Mouse (Mus musculus) embryonic facial prominence, embryonic 13.5 days (tissue): ENCODE data around the gene Gpank1. TPM values are rescaled to one million over a fixed set of nuclear protein-coding genes. Genes with fewer than 3 reads are reported as not detected.

ENCODE experiments used
- ATAC-seq: fragments of 200-750 bp; cut with Nextera tagmentation; 2 replicates; pipeline ENCODE4 v1.8.0; 2017; ENCODE audit warnings: low read depth; ENCODE audit not compliant: insufficient number of reproducible peaks, insufficient read depth, low FRiP score, low TSS enrichment
- H3K27ac ChIP-seq: fragments of 300-500 bp; sonication (generic); 2 replicates; pipeline ENCODE4 v1.5.1; 2015; ENCODE audit warnings: moderate library complexity, mild to moderate bottlenecking, inconsistent platforms
- H3K27me3 ChIP-seq: fragments of 300-500 bp; sonication (generic); 2 replicates; pipeline ENCODE4 v1.6.1; 2015; ENCODE audit warnings: mild to moderate bottlenecking, inconsistent platforms
- H3K36me3 ChIP-seq: fragments of 300-500 bp; sonication (generic); 2 replicates; pipeline ENCODE4 v1.6.1; 2015; ENCODE audit warnings: mild to moderate bottlenecking, inconsistent platforms
- H3K4me1 ChIP-seq: fragments of 300-500 bp; sonication (generic); 2 replicates; pipeline ENCODE4 v1.6.1; 2015; ENCODE audit warnings: inconsistent platforms
- H3K4me2 ChIP-seq: fragments of 300-500 bp; sonication (generic); 2 replicates; pipeline ENCODE4 v1.6.1; 2015; ENCODE audit warnings: moderate library complexity, mild to moderate bottlenecking, inconsistent platforms
- H3K4me3 ChIP-seq: fragments of 300-500 bp; sonication (generic); 2 replicates; pipeline ENCODE4 v1.5.1; 2015; ENCODE audit warnings: mild to moderate bottlenecking, inconsistent platforms
- H3K9ac ChIP-seq: fragments of 300-500 bp; sonication (generic); 2 replicates; pipeline ENCODE4 v1.6.1; 2015; ENCODE audit warnings: mild to moderate bottlenecking, inconsistent platforms
- H3K9me3 ChIP-seq: fragments of 300-500 bp; sonication (generic); 2 replicates; pipeline ENCODE4 v1.6.1; 2016; ENCODE audit warnings: inconsistent platforms
- WGBS: fragments of 180-500 bp; shearing (Covaris S2); methylation state at CpG from one replicate; pipeline ENCODE4 v1.1.7; 2015; ENCODE audit warnings: mixed read lengths; 5-methylcytosine and 5-hydroxymethylcytosine counted together
- polyA plus RNA-seq: library from polyadenylated mRNA; unstranded; fragments of >200 nt; fragmentation: Nextera tagmentation; extraction: Ambion mirVana; gene quantifications from 2 replicates; pipeline ENCODE4 v1.2.1, GENCODE M21; 2015

The Gpank1 gene
- polyA plus RNA-seq, 1 experiment from 2014 or later, result 21.1 TPM

DNA sequence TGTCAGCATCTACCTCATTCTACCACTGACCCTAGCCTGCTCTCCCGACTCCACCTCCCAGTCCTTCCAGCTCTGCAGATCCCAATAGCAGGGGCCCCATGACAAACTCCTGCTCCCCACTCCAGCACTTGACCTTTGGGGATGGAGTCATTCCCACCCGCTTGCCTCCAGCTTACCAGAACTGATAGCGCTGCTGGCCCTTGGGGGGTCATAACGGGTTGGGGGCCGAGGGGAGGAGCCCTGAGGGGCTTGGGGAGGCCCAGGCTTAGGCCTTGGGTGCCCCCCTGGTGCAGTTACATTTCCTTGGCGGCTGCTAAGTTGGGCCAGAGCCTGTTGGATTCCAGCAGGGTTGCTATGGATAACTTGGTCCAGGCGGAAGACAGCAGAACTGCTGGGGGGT is 33.4 kb downstream of the Gpank1 start:
- H3K9ac ChIP-seq, result peak overlapping the region; percentile 63
- peak overlapping the region; percentile 77 for H3K27ac ChIP-seq
- H3K4me3 ChIP-seq, result no peak overlapping the region
- 73% methylated on average over 7 of the region's 7 CpGs for WGBS
- no peaks in the 10 kb centered on the region for H3K27me3 ChIP-seq
- peak overlapping the region; percentile 5; the same call in 1 of the 2 replicates for H3K4me2 ChIP-seq
- H3K36me3 ChIP-seq, result peaks cover 98% of the 10 kb centered on the region
- H3K4me1 ChIP-seq, result peaks cover 23% of the 10 kb centered on the region
- H3K9me3 ChIP-seq, result no peaks in the 10 kb centered on the region
- no peak for ATAC-seq

DNA sequence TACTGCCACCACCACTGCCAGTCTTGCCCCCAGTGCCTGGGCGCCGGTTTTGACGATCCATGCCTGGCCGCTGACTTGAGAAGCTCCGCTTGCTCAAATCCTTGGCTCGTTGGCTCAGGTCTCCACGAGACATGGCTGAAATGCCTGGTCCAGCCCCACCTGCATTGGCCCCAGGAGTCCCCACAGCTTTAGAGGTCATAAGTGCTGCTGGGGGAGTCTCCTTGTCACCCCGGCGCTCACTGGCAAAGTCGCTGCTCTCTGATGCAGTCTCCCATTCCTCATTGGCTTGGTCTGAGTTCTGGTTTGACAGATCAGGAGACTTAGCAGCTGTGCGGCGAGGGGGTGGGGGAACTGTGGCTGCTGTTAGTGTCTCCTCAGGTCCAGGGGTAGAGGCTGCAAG is 34.2 kb downstream of the Gpank1 start:
- WGBS, result 90% methylated on average over 12 of the region's 12 CpGs
- no peak for ATAC-seq
- Histone ChIP-seq H3K9ac (no peak overlapping the region), H3K27me3 (no peaks in the 10 kb centered on the region), H3K4me1 (peaks cover 23% of the 10 kb centered on the region), H3K36me3 (peaks cover 98% of the 10 kb centered on the region), H3K27ac (peak overlapping the region; percentile 77; the same call in 1 of the 2 replicates), H3K4me3 (no peak overlapping the region), H3K9me3 (no peaks in the 10 kb centered on the region), H3K4me2 (no peak overlapping the region)

GRCm38 (mm10) chr17:35156461-35157200 is 35.4 kb downstream of the Gpank1 start:
- WGBS, result 89% methylated on average over 33 of the region's 33 CpGs
- Histone ChIP-seq H3K27ac (no peak overlapping the region), H3K4me3 (no peak overlapping the region), H3K9ac (0 out of 2 replicates have a peak overlapping the region, but pooled peaks have one; percentile 36), H3K36me3 (peaks cover 100% of the 10 kb centered on the region), H3K4me1 (peaks cover 24% of the 10 kb centered on the region), H3K9me3 (no peaks in the 10 kb centered on the region), H3K27me3 (no peaks in the 10 kb centered on the region), H3K4me2 (no peak overlapping the region)
- no peak for ATAC-seq

- no peak for ATAC-seq
- WGBS, result 92% methylated on average over 8 of the region's 8 CpGs
- Histone ChIP-seq H3K4me3 (no peak overlapping the region), H3K4me2 (no peak overlapping the region), H3K27me3 (no peaks in the 10 kb centered on the region), H3K4me1 (peaks cover 31% of the 10 kb centered on the region), H3K9ac (no peak overlapping the region), H3K27ac (no peak overlapping the region), H3K9me3 (no peaks in the 10 kb centered on the region), H3K36me3 (peaks cover 100% of the 10 kb centered on the region)
Observed at GRCm38 (mm10) chr17:35157254-35157653, 36.0 kb downstream of the Gpank1 start.

GRCm38 (mm10) chr17:35157661-35158175 is 36.5 kb downstream of the Gpank1 start:
- H3K9me3 ChIP-seq, result no peaks in the 10 kb centered on the region
- H3K9ac ChIP-seq, result no peak overlapping the region
- H3K27me3 ChIP-seq, result no peaks in the 10 kb centered on the region
- ATAC-seq, result no peak
- peaks cover 35% of the 10 kb centered on the region for H3K4me1 ChIP-seq
- WGBS, result 90% methylated on average over 8 of the region's 8 CpGs
- no peak overlapping the region for H3K4me3 ChIP-seq
- H3K27ac ChIP-seq, result no peak overlapping the region
- peaks cover 100% of the 10 kb centered on the region for H3K36me3 ChIP-seq
- H3K4me2 ChIP-seq, result no peak overlapping the region

DNA sequence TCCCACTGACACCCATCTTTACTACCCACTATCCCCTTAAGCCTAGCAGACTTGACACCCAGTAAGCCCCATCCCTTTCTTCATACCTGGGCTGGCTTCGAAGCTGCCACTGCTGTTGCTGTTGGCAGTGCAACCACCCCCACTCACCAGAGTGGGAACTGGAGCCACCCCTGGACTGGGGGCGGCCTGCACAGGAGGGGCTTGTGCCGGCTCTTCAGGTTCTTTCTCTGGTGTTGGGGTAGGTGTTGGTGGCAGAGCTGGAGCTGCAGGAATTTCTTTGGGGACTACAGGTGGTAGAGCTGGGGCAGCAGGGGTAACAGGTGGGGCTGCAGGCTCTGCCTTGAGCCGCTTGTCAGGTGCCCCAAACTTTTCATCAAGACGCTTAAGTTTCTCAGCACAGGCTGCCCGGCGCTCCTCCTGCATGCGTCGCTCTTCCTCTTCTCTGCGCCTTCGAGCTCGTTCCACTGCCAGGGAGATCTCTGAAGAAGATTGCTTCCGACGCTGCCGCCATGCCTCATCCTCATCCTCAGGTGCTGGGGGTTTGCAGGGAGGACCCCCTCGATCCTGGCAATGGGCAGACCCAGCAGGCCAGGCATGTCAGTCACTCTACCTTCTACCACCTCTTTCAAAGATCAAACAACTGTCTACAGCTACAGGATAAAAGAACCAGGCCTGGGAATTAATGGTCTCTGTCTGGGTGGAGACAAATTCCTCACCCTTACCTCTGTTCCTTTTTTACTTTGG is 37.8 kb downstream of the Gpank1 start:
- no peak overlapping the region for H3K4me2 ChIP-seq
- no peak overlapping the region for H3K9ac ChIP-seq
- H3K4me1 ChIP-seq, result peaks cover 36% of the 10 kb centered on the region
- no peak overlapping the region for H3K4me3 ChIP-seq
- ATAC-seq, result no peak
- no peak overlapping the region for H3K27ac ChIP-seq
- H3K36me3 ChIP-seq, result peaks cover 90% of the 10 kb centered on the region
- H3K9me3 ChIP-seq, result no peaks in the 10 kb centered on the region
- H3K27me3 ChIP-seq, result no peaks in the 10 kb centered on the region
- 91% methylated on average over 16 of the region's 16 CpGs for WGBS

DNA sequence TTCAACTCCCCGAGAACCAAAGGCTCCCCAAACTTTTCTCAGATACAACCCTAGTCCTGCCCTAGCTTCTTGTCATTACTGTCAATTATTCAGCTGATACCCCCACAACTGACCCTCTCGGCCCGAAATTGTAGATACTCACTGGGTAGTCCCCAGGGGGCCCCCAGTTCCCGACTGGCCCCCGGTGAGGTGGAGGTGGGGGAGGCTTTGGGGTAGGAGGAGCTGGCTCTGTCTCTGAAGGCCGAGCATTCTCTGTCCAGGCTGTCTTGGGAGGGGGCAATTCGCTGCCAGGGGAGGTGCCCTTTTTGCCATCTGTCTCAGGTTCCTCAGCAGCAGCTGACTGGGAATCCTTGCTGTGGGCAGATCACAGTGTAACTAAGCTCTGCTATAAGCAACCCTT is 38.4 kb downstream of the Gpank1 start:
- Histone ChIP-seq H3K36me3 (peaks cover 84% of the 10 kb centered on the region), H3K9ac (no peak overlapping the region), H3K9me3 (no peaks in the 10 kb centered on the region), H3K27ac (no peak overlapping the region), H3K4me1 (peaks cover 30% of the 10 kb centered on the region), H3K4me2 (no peak overlapping the region), H3K4me3 (no peak overlapping the region), H3K27me3 (no peaks in the 10 kb centered on the region)
- no peak for ATAC-seq
- WGBS, result 85% methylated on average over 7 of the region's 7 CpGs

- H3K4me3 ChIP-seq, result no peak overlapping the region
Observed at GRCm38 (mm10) chr17:35161421-35161820, 40.2 kb downstream of the Gpank1 start.

GRCm38 (mm10) chr17:35162121-35162520 is 40.9 kb downstream of the Gpank1 start:
- Histone ChIP-seq H3K9ac (peak overlapping the region; percentile 100), H3K4me1 (peaks cover 27% of the 10 kb centered on the region), H3K36me3 (peaks cover 59% of the 10 kb centered on the region), H3K27me3 (no peaks in the 10 kb centered on the region), H3K9me3 (no peaks in the 10 kb centered on the region), H3K4me2 (peak overlapping the region; percentile 94), H3K27ac (no peak overlapping the region), H3K4me3 (peak overlapping the region; percentile 99)
- 74% methylated on average over 14 of the region's 14 CpGs for WGBS
- ATAC-seq, result no peak

More at GRCm38 (mm10) chr17:35161421-35161820, 40.2 kb downstream of the Gpank1 start:
- H3K36me3 ChIP-seq, result peaks cover 66% of the 10 kb centered on the region
- H3K27ac ChIP-seq, result no peak overlapping the region
- H3K9ac ChIP-seq, result peak overlapping the region; percentile 100; the same call in 1 of the 2 replicates
- peaks cover 24% of the 10 kb centered on the region for H3K4me1 ChIP-seq
- 86% methylated on average over 11 of the region's 11 CpGs for WGBS
- H3K4me2 ChIP-seq, result no peak overlapping the region
- no peak for ATAC-seq
- no peaks in the 10 kb centered on the region for H3K9me3 ChIP-seq
- H3K27me3 ChIP-seq, result no peaks in the 10 kb centered on the region

DNA sequence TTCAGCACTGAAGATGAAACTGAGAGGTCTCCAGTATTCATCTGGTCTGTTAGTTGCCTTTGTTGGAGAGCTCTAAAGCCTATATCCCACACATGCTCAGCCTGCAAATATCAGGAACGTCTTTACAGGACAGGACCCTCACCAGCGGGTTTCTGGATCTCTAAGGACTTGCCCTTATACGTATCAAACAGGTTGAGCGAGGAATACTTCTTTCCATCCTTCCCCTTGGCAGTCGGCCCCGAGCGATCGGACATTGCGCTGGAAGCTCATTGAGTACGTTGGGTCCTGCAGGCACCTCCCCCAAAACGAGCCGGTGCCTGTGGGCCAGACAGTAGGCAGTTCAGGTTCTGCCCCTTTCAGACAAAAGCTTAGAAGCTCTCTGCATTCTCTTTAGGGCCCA is 41.5 kb downstream of the Gpank1 start:
- Histone ChIP-seq H3K4me1 (peaks cover 27% of the 10 kb centered on the region), H3K27ac (no peak overlapping the region), H3K9ac (peak overlapping the region; percentile 100), H3K4me3 (peak overlapping the region; percentile 99), H3K9me3 (no peaks in the 10 kb centered on the region), H3K27me3 (no peaks in the 10 kb centered on the region), H3K4me2 (peak overlapping the region; percentile 94), H3K36me3 (peaks cover 53% of the 10 kb centered on the region)
- 35% methylated on average over 12 of the region's 12 CpGs for WGBS
- ATAC-seq, result no peak

DNA sequence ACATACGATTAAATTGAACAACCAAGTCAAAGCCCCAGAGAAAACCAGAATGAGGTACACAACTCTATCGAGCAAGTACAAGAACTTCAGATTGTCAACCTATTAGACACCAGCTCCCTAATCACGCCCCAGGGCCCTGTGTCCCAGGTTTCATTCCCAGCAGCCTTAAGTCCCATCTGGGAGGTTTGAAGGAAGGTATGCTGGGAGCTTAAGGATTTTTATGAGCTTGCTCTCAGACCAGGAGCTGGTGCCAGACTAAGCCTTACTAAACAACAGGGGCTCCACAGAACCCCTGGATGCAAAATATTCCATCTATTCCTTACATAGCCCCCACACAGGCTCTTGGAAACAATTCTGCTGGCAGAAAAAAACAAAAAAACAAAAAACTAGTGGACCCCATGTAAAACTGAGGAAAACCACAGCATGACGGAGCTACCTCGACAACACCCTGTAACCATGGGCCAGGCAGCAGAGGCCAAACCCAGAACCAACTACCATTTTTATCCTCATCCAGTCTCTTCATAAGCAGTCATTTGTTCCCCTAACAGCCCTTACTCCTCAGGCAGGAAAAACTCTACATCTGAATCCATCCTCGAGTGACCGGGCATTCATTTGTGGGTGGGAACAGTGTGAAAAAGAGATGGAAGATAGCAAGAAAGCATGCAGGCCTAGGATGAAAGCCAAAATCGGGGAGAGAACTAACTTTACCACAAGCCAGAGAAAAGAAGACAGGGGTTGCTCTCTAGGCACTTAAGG is 42.2 kb downstream of the Gpank1 start:
- H3K27me3 ChIP-seq, result no peaks in the 10 kb centered on the region
- 9% methylated on average over 8 of the region's 8 CpGs for WGBS
- peak overlapping the region; percentile 99 for H3K4me3 ChIP-seq
- H3K36me3 ChIP-seq, result peaks cover 45% of the 10 kb centered on the region
- H3K27ac ChIP-seq, result peak overlapping the region; percentile 98
- peak overlapping the region; percentile 94 for H3K4me2 ChIP-seq
- peaks cover 27% of the 10 kb centered on the region for H3K4me1 ChIP-seq
- H3K9ac ChIP-seq, result peak overlapping the region; percentile 100
- ATAC-seq, result no peak
- no peaks in the 10 kb centered on the region for H3K9me3 ChIP-seq
